Mouse (Mus musculus): ENCODE results near the gene Stag1.

GRCm38 (mm10) chr9:100573942-100574341 lies 23.7 kb upstream of the Stag1 start:
- TF ChIP-seq POLR2A (IDR thresholded peaks at IDR 0.05; ENCODE audit: extremely low read depth, insufficient read depth, low read length) (no peak), CTCF (IDR thresholded peaks at IDR 0.05; ENCODE audit: extremely low read depth, insufficient read depth, low read length) (no peak)
